Mouse (Mus musculus) kidney, adult 2 months (tissue): ENCODE results near the gene Slc25a25. TPM values are rescaled to one million over a fixed set of nuclear protein-coding genes. Genes with fewer than 3 reads are reported as not detected.

Experiments
- DNase-seq: peaks from one replicate; pipeline ENCODE4 v3.0.0; 2021
- H3K27ac ChIP-seq: fragments of 200-500 bp; 2 replicates; pipeline ENCODE4 v1.5.1; 2012; ENCODE audit warnings: low read depth, low read length, control low read depth, inconsistent platforms; ENCODE audit not compliant: insufficient read depth
- H3K27me3 ChIP-seq: fragments of 200-500 bp; replicated peaks from 2 replicates; pipeline ENCODE4 v1.6.1; 2012; ENCODE audit warnings: mild to moderate bottlenecking, moderate library complexity, low read length, inconsistent platforms; ENCODE audit not compliant: control insufficient read depth, insufficient read depth
- H3K36me3 ChIP-seq: fragments of 200-500 bp; 2 replicates; pipeline ENCODE4 v1.6.1; 2012; ENCODE audit warnings: mild to moderate bottlenecking, moderate library complexity, low read length, inconsistent platforms; ENCODE audit not compliant: control insufficient read depth, insufficient read depth
- H3K4me1 ChIP-seq: fragments of 200-500 bp; 2 replicates; pipeline ENCODE4 v1.6.1; 2011; ENCODE audit warnings: low read length; ENCODE audit not compliant: control insufficient read depth, insufficient read depth
- H3K4me3 ChIP-seq: fragments of 200-500 bp; 2 replicates; pipeline ENCODE4 v1.5.1; 2011; ENCODE audit warnings: mild to moderate bottlenecking, low read depth, low read length, control low read depth; ENCODE audit not compliant: insufficient read depth
- CTCF ChIP-seq: fragments of 200-500 bp; conservative IDR thresholded peaks from 2 replicates; pipeline ENCODE4 v1.5.1; 2011; ENCODE audit warnings: low read depth, mild to moderate bottlenecking, control low read depth, low read length, moderate library complexity, mixed read lengths; ENCODE audit not compliant: insufficient read depth, insufficient read length
- POLR2A ChIP-seq: fragments of 200-500 bp; IDR thresholded peaks from one replicate; pipeline ENCODE4 v1.6.1; 2011; ENCODE audit warnings: low read depth, low read length, control low read depth
- WGBS: fragments of 180-500 bp; shearing (Covaris S2); methylation state at CpG from one replicate; pipeline ENCODE4 v1.1.7; 2018; 5-methylcytosine and 5-hydroxymethylcytosine counted together
- polyA plus RNA-seq: library from polyadenylated mRNA; depleted of rRNA; stranded (reverse); fragments of >200 nt; gene quantifications from 2 replicates; pipeline ENCODE4 v1.2.3, GENCODE M21; 2012

The Slc25a25 gene
- polyA plus RNA-seq, 1 experiment: 25.3 TPM

GRCm38 (mm10) chr2:32389157-32389556 lies 62.1 kb downstream of the Slc25a25 start:
- WGBS: 75% methylated on average over 2 of the region's 2 CpGs
- no peak for DNase-seq
- TF ChIP-seq POLR2A (no peak), CTCF (no peak)
- Histone ChIP-seq H3K4me1 (peaks cover 3% of the 10 kb centered on the region; the same call in 1 of the 2 replicates), H3K36me3 (no peaks in the 10 kb centered on the region), H3K27ac (no peak overlapping the region), H3K4me3 (no peak overlapping the region), H3K27me3 (no peaks in the 10 kb centered on the region)

GRCm38 (mm10) chr2:32387706-32388490 lies 63.3 kb downstream of the Slc25a25 start, which contains the start of gene Lcn2:
Lcn2 (minus strand) TSS chr2:32388252.
- H3K4me3 ChIP-seq: no peak within 1 kb of the TSS
- no peak within 1 kb of the TSS for H3K27ac ChIP-seq
- WGBS: 57% methylated on average over 5 of the region's 5 CpGs
- no peaks in the 10 kb centered on the region for H3K27me3 ChIP-seq
- no peak for TF ChIP-seq CTCF
- no peak for TF ChIP-seq POLR2A
- DNase-seq: peak; percentile 22
- H3K36me3 ChIP-seq: no peaks in the 10 kb centered on the region
- peaks cover 3% of the 10 kb centered on the region; the same call in 1 of the 2 replicates for H3K4me1 ChIP-seq

GRCm38 (mm10) chr2:32382689-32383088 lies 68.6 kb downstream of the Slc25a25 start:
- TF ChIP-seq POLR2A (no peak), CTCF (no peak)
- whole genome bisulfite sequencing: 79% methylated on average over 2 of the region's 2 CpGs
- DNase-seq: no peak
- Histone ChIP-seq H3K27me3 (no peaks in the 10 kb centered on the region), H3K4me1 (peaks cover 3% of the 10 kb centered on the region; the same call in 1 of the 2 replicates), H3K27ac (no peak overlapping the region), H3K36me3 (no peaks in the 10 kb centered on the region), H3K4me3 (no peak overlapping the region)

GRCm38 (mm10) chr2:32381775-32382223 lies 69.4 kb downstream of the Slc25a25 start, which contains the start of gene 1110008P14Rik:
1110008P14Rik (minus strand) TSS chr2:32381938.
- Histone ChIP-seq H3K27ac (peak within 1 kb of the TSS; percentile 46; the same call in 1 of the 2 replicates), H3K27me3 (no peaks in the 10 kb centered on the region), H3K4me1 (peaks cover 3% of the 10 kb centered on the region; the same call in 1 of the 2 replicates), H3K4me3 (peak within 1 kb of the TSS; percentile 80), H3K36me3 (no peaks in the 10 kb centered on the region)
- under 1% methylated on average over 46 of the region's 47 CpGs for WGBS
- TF ChIP-seq POLR2A (no peak), CTCF (no peak)
- peak; percentile 97 for DNase-seq

GRCm38 (mm10) chr2:32381141-32381774 lies 70.0 kb downstream of the Slc25a25 start:
- Histone ChIP-seq H3K27ac (peak overlapping the region; percentile 6; the same call in 1 of the 2 replicates), H3K36me3 (peaks cover 2% of the 10 kb centered on the region; the same call in 1 of the 2 replicates), H3K4me3 (peak overlapping the region; percentile 80), H3K27me3 (no peaks in the 10 kb centered on the region), H3K4me1 (peaks cover 3% of the 10 kb centered on the region; the same call in 1 of the 2 replicates)
- no peak for DNase-seq
- no peak for TF ChIP-seq POLR2A
- no peak for TF ChIP-seq CTCF
- 1% methylated on average over 27 of the region's 27 CpGs for WGBS

GRCm38 (mm10) chr2:32380001-32380500 lies 71.2 kb downstream of the Slc25a25 start:
- Histone ChIP-seq H3K27me3 (no peaks in the 10 kb centered on the region), H3K4me1 (peaks cover 3% of the 10 kb centered on the region; the same call in 1 of the 2 replicates), H3K4me3 (no peak overlapping the region), H3K36me3 (peaks cover 2% of the 10 kb centered on the region; the same call in 1 of the 2 replicates), H3K27ac (no peak overlapping the region)
- WGBS: 70% methylated on average over 7 of the region's 7 CpGs
- no peak for DNase-seq
- TF ChIP-seq CTCF (no peak), POLR2A (no peak)

- DNase-seq: no peak
- no peak overlapping the region for H3K27ac ChIP-seq
- 95% methylated on average over 10 of the region's 10 CpGs for WGBS
- no peak overlapping the region for H3K4me3 ChIP-seq
- TF ChIP-seq CTCF (no peak), POLR2A (no peak)
- no peaks in the 10 kb centered on the region; the same call in 1 of the 2 replicates for H3K4me1 ChIP-seq
- H3K36me3 ChIP-seq: peaks cover 3% of the 10 kb centered on the region; the same call in 1 of the 2 replicates
- H3K27me3 ChIP-seq: no peaks in the 10 kb centered on the region
Observed at GRCm38 (mm10) chr2:32376963-32377362, 74.3 kb downstream of the Slc25a25 start.
